Mouse (Mus musculus): ENCODE results near the gene Ube2g1. TPM values are rescaled to one million over a fixed set of nuclear protein-coding genes. Genes with fewer than 3 reads are reported as not detected.
"Not testable (repeated sequence)": the region's sequence is repeated elsewhere in the genome, so short reads cannot be mapped to it uniquely, and the experiment has no call there.

Ube2g1 gene
- total RNA-seq, 2 experiments from 2014 or later = 45.8 to 47.2 TPM

DNA sequence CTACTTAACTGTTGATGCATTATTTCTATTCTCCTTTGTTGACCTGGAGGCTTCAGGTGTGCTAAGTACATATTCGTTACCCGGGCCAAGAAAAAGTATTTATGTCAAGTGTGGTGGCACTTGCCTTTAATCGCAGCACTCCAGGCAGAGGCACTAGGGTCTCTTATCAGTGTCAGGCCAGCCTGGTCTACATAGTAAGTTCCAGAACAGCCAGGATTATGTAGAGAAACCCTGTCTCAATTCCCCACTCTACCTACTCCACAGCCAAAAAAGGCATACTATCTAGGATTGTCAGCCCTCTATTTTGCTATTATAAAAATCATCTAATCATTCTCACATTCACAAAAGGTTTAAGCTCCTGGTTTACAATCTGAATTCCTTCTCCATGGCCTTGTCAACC lies 82.0 kb downstream of the Ube2g1 start:
- DNase-seq (ENCODE audit: low spot score in 2 of 2) = no peak

DNA sequence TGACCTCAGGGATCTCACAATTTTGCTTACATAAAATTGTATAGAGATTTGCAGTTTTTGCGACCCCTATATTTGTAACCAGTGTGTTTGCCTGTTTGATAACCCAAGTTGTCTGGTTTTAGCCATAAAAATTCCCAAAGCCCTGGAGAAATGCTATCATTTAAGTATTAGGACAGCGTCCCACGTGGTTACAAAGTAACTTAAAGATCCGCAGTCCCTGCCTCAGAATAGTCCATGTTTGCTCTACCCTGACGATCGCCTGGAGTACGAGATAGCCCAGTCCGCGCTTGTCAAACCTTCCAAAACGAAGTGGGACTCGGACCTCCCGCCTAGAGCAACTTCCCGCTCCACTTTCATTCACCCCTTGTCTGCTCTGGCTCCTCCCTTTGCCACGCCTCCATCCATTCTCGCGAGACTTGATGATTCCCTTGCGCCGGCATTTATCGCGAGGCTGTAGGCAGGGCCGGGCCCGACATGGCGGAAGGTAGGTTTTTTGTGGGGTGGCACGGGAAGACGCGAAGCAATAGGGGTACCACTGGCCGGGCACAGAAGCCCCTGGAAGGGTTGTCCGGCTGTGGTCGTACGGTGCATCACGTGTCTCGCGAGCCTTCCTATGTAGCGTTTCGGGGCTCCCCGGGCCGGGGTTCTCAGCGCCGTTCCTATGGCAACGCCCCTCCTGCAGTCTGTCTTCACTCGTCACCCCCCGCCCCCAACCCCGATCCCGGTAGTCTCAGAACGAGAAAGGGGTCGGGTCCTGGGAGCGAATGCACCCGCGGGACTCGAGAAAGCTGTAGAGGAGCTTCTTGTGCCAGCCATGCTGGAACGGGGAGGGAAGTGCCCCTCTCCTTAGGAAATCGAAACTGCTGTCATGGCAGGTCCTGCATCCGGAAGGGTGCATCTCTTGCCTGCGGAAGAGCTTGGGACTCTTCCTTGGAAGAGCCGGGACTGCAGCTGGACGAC lies 82.7 kb downstream of the Ube2g1 start, which contains the start of gene Ankfy1:
Ankfy1 (plus strand) TSS at position 456 of the 960 bp plus-strand sequence.
- peak; percentile 94 to 95 for DNase-seq (ENCODE audit: low spot score in 2 of 2)

DNA sequence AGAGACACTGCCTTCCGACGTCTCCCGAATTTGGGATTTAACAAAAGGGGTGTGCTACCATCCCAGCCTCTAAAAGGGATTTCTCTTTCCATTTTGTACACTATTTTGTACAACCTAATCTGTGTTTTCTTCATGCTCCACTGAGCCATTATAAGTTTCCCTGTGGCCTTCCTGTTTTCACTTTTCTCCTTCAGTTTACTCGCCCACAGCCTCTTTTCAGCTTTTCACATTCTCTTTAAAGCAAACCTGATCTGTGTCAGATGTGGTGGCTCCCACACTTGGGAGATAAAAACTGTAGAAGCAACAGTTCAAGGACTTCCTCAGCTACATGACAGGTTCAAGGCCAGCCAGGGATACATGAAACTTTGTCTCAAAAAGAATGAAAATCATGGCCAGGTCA lies 85.3 kb downstream of the Ube2g1 start:
- no peak for DNase-seq (ENCODE audit: low spot score in 2 of 2)

DNA sequence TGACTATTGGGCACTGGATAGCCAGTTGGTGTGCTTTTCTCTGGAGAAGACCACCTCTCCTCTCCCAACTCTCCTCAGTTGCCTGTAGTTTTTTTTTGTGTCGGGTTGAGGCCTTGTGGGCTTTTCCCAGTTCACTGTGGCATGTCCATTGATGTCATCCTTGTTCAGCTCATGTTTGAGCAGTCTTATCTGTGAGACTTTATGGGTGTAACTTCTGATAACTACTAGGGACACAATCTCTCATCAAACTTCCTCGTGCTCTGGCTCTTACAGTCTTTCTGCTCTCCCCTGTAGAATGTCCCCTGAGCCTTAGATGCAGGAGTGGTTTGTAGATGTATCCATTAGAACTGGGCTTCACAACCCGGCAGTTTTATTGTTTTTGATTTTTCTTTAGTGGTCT lies 87.9 kb downstream of the Ube2g1 start:
- DNase-seq (ENCODE audit: low spot score in 2 of 2) = no peak

DNA sequence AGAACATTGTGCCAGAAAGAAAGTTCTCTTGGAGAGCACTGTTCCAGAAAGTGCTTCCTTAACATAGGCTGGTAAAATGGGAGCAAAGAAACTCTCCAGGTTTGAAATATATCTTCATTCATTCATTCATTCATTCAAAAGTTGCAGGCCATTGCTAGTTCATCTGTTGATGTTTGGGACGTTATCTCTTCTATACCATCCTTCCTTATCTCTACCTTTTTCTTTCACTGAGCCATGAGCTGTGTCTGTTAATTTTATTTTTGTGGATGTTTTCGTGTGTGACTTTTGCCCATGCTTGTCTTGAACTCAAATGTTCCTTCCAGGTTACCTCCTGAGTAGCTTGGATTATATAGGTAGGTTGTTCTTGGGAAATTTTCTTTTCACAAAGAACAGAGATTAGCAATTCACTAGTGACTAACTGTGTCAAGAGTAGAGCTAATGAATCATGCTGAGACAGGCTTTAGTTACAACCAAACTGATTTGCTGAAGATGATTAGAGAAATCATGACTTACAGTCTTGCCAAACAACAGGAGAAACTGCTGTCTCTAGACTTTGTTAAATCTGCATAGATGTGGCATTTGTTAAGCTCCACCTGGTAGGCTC lies 89.4 kb downstream of the Ube2g1 start:
- no peak for DNase-seq (ENCODE audit: low spot score in 2 of 2)

DNA sequence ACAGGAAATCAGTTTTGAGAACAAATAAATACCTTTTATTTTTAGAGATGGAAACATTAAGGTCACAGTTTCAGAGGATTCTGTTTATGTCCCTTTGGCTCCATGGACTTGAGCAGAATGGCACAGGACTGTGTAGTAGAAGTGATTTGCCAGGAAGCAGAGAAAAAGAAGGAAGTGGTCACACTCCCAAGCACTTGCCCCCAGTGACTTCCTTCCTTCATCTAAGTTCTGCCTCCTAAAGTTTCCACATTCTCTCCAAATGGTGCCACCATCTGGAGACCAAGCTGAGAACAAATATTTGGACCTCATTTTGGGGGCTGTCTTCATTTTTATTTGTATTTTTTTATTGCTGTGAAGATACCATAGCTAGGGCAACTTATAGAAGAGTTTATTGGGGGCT lies 90.2 kb downstream of the Ube2g1 start:
- DNase-seq (ENCODE audit: low spot score in 2 of 2) = no peak

DNA sequence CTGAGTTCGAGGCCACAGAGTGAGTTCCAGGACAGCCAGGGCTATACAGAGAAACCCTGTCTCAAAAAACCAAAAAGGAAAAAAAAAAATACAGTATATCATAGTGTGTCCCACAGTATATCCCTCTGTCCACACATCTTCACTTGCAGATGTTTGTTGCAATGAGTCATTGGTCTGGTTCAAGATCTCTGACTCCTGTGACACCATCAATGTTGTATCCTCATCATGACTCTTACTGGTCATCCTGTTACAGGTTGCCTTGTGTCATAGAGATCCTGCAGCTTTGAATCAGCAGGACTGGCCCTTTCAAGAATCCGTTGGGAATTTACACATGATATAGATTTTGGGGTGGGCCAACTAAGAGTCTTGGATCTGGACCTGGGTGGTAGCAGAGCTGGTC lies 98.0 kb downstream of the Ube2g1 start:
- not testable (repeated sequence) for DNase-seq (ENCODE audit: low spot score in 2 of 2)

DNA sequence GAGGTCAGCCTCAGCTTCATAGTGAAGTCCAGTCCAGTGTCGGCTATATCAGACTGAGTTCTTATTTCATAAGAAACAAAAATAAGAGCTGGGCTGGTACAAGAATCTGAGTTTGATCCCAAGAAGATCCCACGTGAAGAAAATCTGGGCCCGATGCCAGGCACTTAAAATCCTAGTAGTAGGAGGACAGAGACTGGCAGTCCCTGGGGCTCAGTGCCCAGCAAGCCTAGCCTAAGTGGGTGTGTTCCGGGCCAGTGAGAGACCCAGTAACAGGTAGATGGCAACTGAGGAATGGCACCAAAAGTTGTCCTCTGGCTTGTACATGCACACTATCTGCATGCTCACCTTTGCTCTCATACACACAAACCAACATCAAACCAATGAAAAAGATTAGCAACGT lies 105.6 kb downstream of the Ube2g1 start:
- DNase-seq (ENCODE audit: low spot score in 2 of 2) = peak; percentile 65 to 78

DNA sequence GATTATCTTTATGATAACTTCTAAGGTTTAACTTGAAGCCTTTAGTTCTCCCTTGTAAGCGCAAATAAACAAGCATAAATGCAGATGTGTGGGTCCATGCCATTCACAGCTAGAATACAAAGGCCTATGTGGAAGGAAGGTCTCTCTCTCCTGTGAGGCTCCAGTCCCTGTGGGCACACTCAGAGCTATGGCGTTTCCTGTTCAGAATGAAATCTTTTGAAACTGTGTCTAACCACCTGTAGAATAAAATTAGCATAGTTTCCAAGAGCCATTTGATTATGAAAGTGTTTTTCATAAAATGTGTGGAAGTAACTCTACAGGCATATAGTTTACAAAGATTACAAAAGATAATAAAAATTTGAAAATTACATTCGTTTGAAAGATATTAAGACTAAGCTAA lies 111.1 kb downstream of the Ube2g1 start:
- no peak for DNase-seq (ENCODE audit: low spot score in 2 of 2)

DNA sequence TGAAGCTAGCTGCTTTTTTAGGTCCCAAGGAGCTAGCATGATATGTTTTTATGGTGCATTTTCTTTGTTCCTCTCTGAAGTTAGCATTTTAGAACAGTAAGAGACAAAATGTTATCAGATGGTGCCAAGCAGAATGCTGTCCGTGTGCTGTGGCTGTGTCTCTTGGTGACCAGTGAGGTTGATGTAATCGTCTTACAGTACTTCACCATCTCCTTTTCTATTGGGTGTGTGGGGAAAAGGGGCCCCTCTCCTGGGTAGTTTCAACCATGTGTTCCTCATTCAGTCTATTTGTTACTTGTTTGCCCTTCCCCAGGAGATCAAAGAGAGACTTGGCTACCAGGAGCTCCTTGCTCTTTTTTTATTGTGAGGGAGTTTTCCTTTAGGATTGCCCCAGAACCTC lies 116.1 kb downstream of the Ube2g1 start:
- no peak for DNase-seq (ENCODE audit: low spot score in 2 of 2)

DNA sequence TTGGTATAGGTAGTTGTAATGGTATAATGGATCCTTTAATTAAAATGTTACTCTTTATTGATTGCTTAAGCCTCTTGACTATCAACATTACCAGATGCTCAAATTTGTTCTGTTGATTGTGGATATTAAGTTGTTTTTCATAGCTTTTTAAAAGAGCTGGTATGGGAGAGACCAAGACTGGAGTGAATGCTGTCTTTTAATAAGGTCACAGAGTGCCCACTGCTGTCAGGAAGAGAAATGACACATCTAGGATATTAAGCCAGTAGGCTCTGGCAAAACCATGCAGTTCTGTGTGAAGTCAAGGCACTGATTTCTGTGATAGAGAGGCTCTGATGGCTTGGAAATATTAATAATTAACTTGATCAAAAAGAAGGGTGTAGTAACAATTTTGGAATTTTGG lies 116.8 kb downstream of the Ube2g1 start:
- DNase-seq (ENCODE audit: low spot score in 2 of 2) = no peak

DNA sequence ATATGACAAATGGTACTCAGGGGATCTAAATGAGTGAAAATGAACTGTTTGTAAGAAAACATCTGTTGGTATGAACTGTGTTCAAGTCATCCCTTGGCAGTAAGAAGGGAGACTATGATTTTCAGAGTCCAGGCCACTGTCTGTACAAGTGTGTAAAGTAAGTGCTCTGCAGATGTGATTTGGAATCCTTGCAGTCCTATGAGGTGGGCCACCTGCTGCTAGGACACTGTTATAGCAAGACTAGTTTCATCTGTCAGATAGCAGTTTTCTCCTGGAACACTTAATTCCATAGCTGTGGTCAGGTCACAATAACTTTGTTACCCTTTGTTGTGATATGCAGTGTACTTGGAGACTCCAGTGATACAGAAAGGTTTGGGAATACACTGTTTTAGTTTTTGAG lies 118.9 kb downstream of the Ube2g1 start:
- no peak for DNase-seq (ENCODE audit: low spot score in 2 of 2)

DNA sequence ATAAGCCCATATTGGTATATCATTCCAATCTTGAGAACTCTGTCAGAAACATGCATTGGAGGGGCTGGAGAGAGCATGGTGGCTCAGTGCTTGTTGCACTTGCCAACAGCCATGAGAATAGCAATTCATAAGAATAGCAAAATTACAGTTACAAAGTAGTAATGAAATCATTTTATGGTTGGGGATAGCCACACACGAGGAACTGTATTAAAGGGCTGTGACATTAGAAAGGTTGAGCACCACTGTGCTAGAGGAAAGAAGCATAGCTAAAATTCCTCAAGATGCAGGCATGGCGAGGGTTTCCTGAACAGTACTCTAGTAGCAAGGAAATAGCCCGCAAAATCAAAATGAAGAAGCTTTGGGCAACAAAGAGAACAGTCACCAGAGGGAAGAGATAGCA lies 126.7 kb downstream of the Ube2g1 start:
- DNase-seq (ENCODE audit: low spot score in 2 of 2) = no peak

DNA sequence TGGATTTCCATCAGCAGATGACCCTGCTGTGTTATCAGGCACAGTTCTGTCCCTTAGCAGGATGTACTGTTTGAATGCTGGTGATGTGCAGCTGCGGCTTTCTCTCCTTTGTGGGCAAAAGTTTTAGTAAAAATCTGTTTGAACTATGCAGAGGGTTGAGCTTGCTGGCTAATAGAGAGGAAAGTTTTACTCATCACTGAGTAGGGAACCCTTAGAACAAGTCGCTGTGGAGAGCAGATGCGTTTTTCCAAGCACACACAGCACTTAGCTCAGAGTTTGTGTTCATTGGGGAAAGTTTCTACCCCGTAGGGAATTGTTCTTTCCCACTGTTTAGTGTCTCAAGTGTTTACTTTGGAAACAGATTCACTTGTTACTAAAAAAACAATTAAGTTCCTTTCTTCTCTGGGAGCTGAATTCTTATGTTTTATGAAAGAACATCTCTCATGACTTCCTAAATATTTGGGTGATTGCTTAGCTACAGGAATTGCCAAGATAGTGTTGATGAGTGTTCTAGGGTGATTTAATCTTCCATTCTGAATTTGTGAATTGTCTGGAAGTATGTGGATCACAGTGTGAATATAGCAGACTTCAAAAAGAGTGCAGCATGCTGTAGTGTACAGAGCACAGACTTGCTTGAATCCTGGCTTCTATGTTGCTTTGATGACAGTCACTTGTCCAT lies 127.9 kb downstream of the Ube2g1 start:
- no peak for DNase-seq (ENCODE audit: low spot score in 2 of 2)

DNA sequence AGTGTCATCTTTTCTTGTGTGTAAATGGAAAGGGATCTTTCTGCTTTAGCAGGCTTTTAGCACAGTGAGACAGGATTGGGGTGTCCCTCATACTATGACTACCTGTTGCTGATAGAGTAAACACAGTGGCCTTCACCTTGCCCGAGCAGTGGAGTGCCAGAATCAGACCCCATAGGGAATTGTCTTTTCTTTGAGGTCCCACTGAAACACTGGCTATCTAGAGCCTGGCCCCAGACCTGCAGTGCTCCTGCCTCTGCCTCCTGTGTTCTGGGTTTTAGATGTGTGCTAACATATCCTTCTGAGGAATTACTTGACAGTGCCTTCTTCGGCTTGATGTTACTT lies 128.4 kb downstream of the Ube2g1 start:
- DNase-seq (ENCODE audit: low spot score in 2 of 2) = no peak

Small RNAs within 50 kb of the gene (microRNA-seq; reads per million reads assigned to microRNA genes)
- 0 reads per million in 2 experiments for gene Gm25678

Other genes with a start within 250 kb of the Ube2g1 start
- 1 to 10 TPM; 2.4 to 3.1 TPM for gene Tekt1, start 244.8 kb upstream of the Ube2g1 start, total RNA-seq (2021)
- 1 to 10 TPM in 1 of 2 experiments, under 1 TPM in 1; 0.61 to 1.3 TPM for gene Smtnl2, start 195.6 kb upstream of the Ube2g1 start, total RNA-seq (2021)
- under 1 TPM in 1 of 2 experiments, not detected in 1; 0.23 TPM for gene Ggt6, start 171.8 kb upstream of the Ube2g1 start, total RNA-seq (2021)
- gene Mybbp1a, start 165.9 kb upstream of the Ube2g1 start, total RNA-seq (2021) = 10 to 100 TPM; 53.3 to 53.6 TPM
- 10 to 100 TPM; 53.7 to 55.4 TPM for gene Spns2, start 117.4 kb upstream of the Ube2g1 start, total RNA-seq (2021)
- gene Spns3, start 56.8 kb upstream of the Ube2g1 start, total RNA-seq (2021) = under 1 TPM; 0.21 to 0.28 TPM
- gene Ankfy1, start 82.7 kb downstream of the Ube2g1 start, total RNA-seq (2021) = 10 to 100 TPM; 32.4 to 36.0 TPM
- 10 to 100 TPM; 17.0 to 18.3 TPM for gene Cyb5d2, start 188.9 kb downstream of the Ube2g1 start, total RNA-seq (2021)
- 10 to 100 TPM; 37.3 to 43.8 TPM for gene Zzef1, start 188.9 kb downstream of the Ube2g1 start, total RNA-seq (2021)

Data from left cerebral cortex, adult 18-20 months (tissue).